Mouse (Mus musculus) erythroblast, embryonic 14.5 days (primary cell): ENCODE results near the gene Adamtsl5. TPM values are rescaled to one million over a fixed set of nuclear protein-coding genes. Genes with fewer than 3 reads are reported as not detected.

ENCODE experiments used
- H3K27me3 ChIP-seq: 2 replicates; pipeline ENCODE4 v1.6.1; 2012; ENCODE audit warnings: inconsistent platforms; ENCODE audit not compliant: control insufficient read depth
- H3K36me3 ChIP-seq: 2 replicates; pipeline ENCODE4 v1.6.1; 2012; ENCODE audit warnings: mild to moderate bottlenecking, inconsistent platforms; ENCODE audit not compliant: control insufficient read depth
- H3K4me1 ChIP-seq: 2 replicates; pipeline ENCODE4 v1.6.1; 2012; ENCODE audit warnings: inconsistent platforms; ENCODE audit not compliant: control insufficient read depth
- H3K4me3 ChIP-seq: replicated peaks from 2 replicates; pipeline ENCODE3; 2012; ENCODE audit warnings: moderate library complexity, mild to moderate bottlenecking, inconsistent platforms
- H3K9me3 ChIP-seq: 2 replicates; pipeline ENCODE4 v1.6.1; 2012; ENCODE audit warnings: low read length, inconsistent platforms, mixed read lengths; ENCODE audit not compliant: control insufficient read depth
- GATA1 ChIP-seq: IDR thresholded peaks from 2 replicates; pipeline ENCODE4 v1.6.1; 2012; ENCODE audit warnings: low read length, inconsistent platforms, mixed read lengths
- TAL1 ChIP-seq: IDR thresholded peaks from 3 replicates; pipeline ENCODE4 v1.6.1; 2012; ENCODE audit warnings: low read length, inconsistent platforms, mixed read lengths
- polyA plus RNA-seq: library from polyadenylated mRNA; stranded (reverse); fragments of >175 nt; gene quantifications from 2 replicates; pipeline ENCODE4 v1.2.3, GENCODE M21; 2012

The Adamtsl5 gene
- polyA plus RNA-seq, 1 experiment, result 2.2 TPM

DNA sequence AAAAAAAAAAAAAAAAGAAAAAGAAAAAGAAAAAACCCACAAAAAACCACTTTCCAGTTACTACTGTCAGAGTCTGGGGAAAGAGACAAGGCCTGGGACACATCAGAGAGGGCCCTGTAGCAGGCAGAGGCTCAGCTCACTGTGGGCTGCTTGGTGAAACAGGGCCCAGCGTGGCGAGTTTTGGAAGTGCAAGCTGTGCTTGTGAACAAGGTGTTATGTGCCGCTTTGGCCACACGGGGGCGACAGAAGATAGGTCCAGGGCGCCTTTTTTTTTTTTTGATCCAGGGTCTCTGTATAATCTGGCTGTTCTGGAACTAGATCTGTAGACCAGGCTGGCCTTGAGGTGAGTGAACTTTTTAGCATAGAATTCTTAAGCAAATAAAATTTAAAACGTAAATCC is 27.9 kb upstream of the Adamtsl5 start:
- Histone ChIP-seq H3K4me1 (peaks cover 12% of the 10 kb centered on the region), H3K36me3 (peaks cover 14% of the 10 kb centered on the region), H3K4me3 (no peak overlapping the region), H3K9me3 (peaks cover 3% of the 10 kb centered on the region), H3K27me3 (peaks cover 22% of the 10 kb centered on the region)
- TF ChIP-seq TAL1, result no peak
- no peak for TF ChIP-seq GATA1

DNA sequence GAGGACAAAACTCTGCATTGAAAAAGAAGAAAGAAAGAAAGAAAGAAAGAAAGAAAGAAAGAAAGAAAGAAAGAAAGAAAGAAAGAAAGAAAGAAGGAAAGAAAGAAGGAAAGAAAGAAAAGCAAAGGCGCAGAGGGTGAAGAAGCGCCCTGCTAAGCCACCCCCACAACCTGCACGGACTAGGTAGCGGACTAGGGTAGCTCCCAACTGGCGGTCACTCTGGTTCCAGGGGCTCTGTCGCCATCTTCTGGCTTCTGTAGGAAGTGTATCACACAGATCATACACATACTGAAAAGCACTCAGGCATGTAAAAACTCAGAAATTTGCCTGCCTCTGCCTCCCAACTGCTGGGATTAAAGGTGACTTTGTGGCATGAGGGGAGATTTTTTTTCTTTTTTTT is 25.9 kb upstream of the Adamtsl5 start:
- TF ChIP-seq GATA1, result no peak
- TF ChIP-seq TAL1, result no peak
- H3K27me3 ChIP-seq, result peaks cover 30% of the 10 kb centered on the region
- H3K9me3 ChIP-seq, result no peaks in the 10 kb centered on the region; the same call in 1 of the 2 replicates
- peaks cover 11% of the 10 kb centered on the region for H3K4me1 ChIP-seq
- H3K36me3 ChIP-seq, result no peaks in the 10 kb centered on the region
- H3K4me3 ChIP-seq, result no peak overlapping the region

- Histone ChIP-seq H3K4me3 (no peak overlapping the region), H3K4me1 (peaks cover 4% of the 10 kb centered on the region), H3K9me3 (peaks cover 7% of the 10 kb centered on the region), H3K27me3 (peaks cover 41% of the 10 kb centered on the region), H3K36me3 (no peaks in the 10 kb centered on the region)
- TF ChIP-seq GATA1 (no peak), TAL1 (no peak)
Observed at GRCm38 (mm10) chr10:80372706-80373105, 24.5 kb upstream of the Adamtsl5 start.

GRCm38 (mm10) chr10:80371983-80372382 is 23.8 kb upstream of the Adamtsl5 start:
- H3K4me3 ChIP-seq, result no peak overlapping the region
- peaks cover 48% of the 10 kb centered on the region for H3K27me3 ChIP-seq
- H3K36me3 ChIP-seq, result no peaks in the 10 kb centered on the region
- peaks cover 2% of the 10 kb centered on the region for H3K4me1 ChIP-seq
- TF ChIP-seq GATA1, result no peak
- TF ChIP-seq TAL1, result no peak
- peaks cover 7% of the 10 kb centered on the region for H3K9me3 ChIP-seq

DNA sequence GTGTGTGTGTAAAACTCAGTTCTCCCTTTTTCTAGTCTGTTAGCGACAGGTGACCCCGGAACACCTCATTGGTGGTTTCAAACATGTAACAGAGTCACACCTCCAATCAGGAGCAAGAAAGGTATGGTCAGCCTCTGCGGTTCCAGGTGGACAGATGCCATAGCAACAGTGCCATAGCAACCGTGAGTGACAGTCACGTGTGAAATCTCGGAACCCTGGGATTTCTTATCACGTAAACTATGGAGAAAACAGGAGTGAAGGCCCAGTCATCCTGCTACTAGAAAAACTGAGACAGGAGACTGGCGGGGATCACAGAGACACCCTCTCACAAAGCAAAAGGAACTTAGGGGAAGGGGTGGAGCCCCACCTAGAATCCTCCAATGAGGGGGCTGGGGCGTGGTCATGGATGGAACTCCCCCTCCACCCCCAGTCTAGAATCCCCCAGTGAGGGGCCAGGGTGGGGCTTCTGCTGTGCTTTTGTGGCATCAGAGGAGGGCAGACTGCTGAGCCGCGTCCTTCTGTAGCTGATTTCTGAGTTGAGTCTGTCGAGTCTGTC is 23.3 kb upstream of the Adamtsl5 start:
- Histone ChIP-seq H3K4me3 (no peak overlapping the region), H3K9me3 (peaks cover 7% of the 10 kb centered on the region), H3K27me3 (peaks cover 51% of the 10 kb centered on the region), H3K4me1 (peaks cover 2% of the 10 kb centered on the region), H3K36me3 (no peaks in the 10 kb centered on the region)
- TF ChIP-seq GATA1, result no peak
- TF ChIP-seq TAL1, result no peak

- Histone ChIP-seq H3K4me1 (peaks cover 2% of the 10 kb centered on the region), H3K36me3 (no peaks in the 10 kb centered on the region), H3K9me3 (peaks cover 7% of the 10 kb centered on the region), H3K27me3 (peaks cover 56% of the 10 kb centered on the region), H3K4me3 (no peak overlapping the region)
- TF ChIP-seq GATA1, result no peak
Observed at GRCm38 (mm10) chr10:80369995-80370747, 22.0 kb upstream of the Adamtsl5 start.

DNA sequence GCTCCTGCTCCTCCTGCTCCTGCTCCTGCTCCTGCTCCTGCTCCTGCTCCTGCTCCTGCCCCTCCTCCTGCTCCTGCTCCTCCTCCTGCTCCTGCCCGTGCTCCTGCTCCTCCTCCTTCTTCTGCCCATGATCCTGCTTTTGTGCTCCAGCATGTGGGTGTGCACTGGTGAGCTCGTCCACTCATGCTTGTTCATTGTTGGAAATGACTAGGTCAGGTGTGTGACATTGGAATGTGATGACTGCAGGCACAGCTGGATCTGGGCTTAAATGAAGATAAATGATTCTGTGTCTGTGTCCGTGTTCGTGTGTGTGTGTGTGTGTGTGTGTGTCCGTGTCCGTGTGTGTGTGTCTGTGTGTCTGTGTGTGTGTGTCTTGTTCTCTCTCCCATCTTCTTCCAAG is 20.2 kb upstream of the Adamtsl5 start:
- Histone ChIP-seq H3K4me1 (peaks cover 2% of the 10 kb centered on the region), H3K4me3 (no peak overlapping the region), H3K27me3 (peaks cover 72% of the 10 kb centered on the region), H3K36me3 (no peaks in the 10 kb centered on the region), H3K9me3 (peaks cover 7% of the 10 kb centered on the region)
- no peak for TF ChIP-seq TAL1
- TF ChIP-seq GATA1, result no peak

- no peak overlapping the region for H3K4me3 ChIP-seq
- peaks cover 2% of the 10 kb centered on the region for H3K4me1 ChIP-seq
Observed at GRCm38 (mm10) chr10:80367954-80368353, 19.7 kb upstream of the Adamtsl5 start.

GRCm38 (mm10) chr10:80365736-80366135 is 17.5 kb upstream of the Adamtsl5 start:
- TF ChIP-seq GATA1 (no peak), TAL1 (no peak)
- H3K27me3 ChIP-seq, result peaks cover 74% of the 10 kb centered on the region
- no peaks in the 10 kb centered on the region; the same call in 1 of the 2 replicates for H3K4me1 ChIP-seq
- peaks cover 14% of the 10 kb centered on the region for H3K9me3 ChIP-seq
- no peaks in the 10 kb centered on the region for H3K36me3 ChIP-seq
- H3K4me3 ChIP-seq, result no peak overlapping the region

More at GRCm38 (mm10) chr10:80367954-80368353, 19.7 kb upstream of the Adamtsl5 start:
- H3K9me3 ChIP-seq, result peaks cover 7% of the 10 kb centered on the region
- no peaks in the 10 kb centered on the region for H3K36me3 ChIP-seq
- no peak for TF ChIP-seq TAL1
- TF ChIP-seq GATA1, result no peak
- peaks cover 72% of the 10 kb centered on the region for H3K27me3 ChIP-seq

- Histone ChIP-seq H3K36me3 (no peaks in the 10 kb centered on the region), H3K4me3 (no peak overlapping the region), H3K9me3 (peaks cover 13% of the 10 kb centered on the region), H3K4me1 (no peaks in the 10 kb centered on the region; the same call in 1 of the 2 replicates), H3K27me3 (peaks cover 85% of the 10 kb centered on the region)
- TF ChIP-seq GATA1 (no peak), TAL1 (no peak)
Observed at GRCm38 (mm10) chr10:80363734-80364133, 15.5 kb upstream of the Adamtsl5 start.
